Mouse (Mus musculus) adrenal gland, postnatal 36 days (tissue): ENCODE results near the gene Wdr31. TPM values are rescaled to one million over a fixed set of nuclear protein-coding genes. Genes with fewer than 3 reads are reported as not detected.

Source experiments
- DNase-seq, 2 experiments: peaks; one replicate each; pipeline ENCODE4 v3.0.0; 2021; ENCODE audit warnings: mixed read lengths in 1 of 2
- long read RNA-seq, 2 experiments: library from polyadenylated mRNA; stranded (forward); transcript quantifications; one replicate each; pipeline ENCODE4 v2.0.0; 2021; ENCODE audit warnings: borderline sequencing depth in 2 of 2
- total RNA-seq, 2 experiments: library from RNA; stranded (reverse); gene quantifications; 2 replicates each; pipeline ENCODE4 v1.2.3; 2021

Wdr31 gene
- total RNA-seq: 1 to 10 TPM; 1.3 TPM
- long read RNA-seq, experiment 1, partial matches to known transcripts: 0 of 5 reads
- long read RNA-seq, experiment 1, other reads (novel, unspliced or antisense): 2 of 5 reads
- long read RNA-seq, experiment 2, partial matches to known transcripts: 0 of 3 reads
- long read RNA-seq, experiment 2, other reads (novel, unspliced or antisense): 1 of 3 reads

- peak; percentile 84 to 85 for DNase-seq
Measured at GRCm38 (mm10) chr4:62470598-62471051, at the start of gene Wdr31. Gene Wdr31, minus strand, starts transcription at chr4:62470896.

GRCm38 (mm10) chr4:62519849-62520233 lies 49.1 kb upstream of the Wdr31 start, which contains the start of gene Alad:
Gene Alad, minus strand, starts transcription at chr4:62519918.
- DNase-seq: peak; percentile 94 to 97

- DNase-seq: no peak
Measured at GRCm38 (mm10) chr4:62519122-62519848, 48.6 kb upstream of the Wdr31 start.

GRCm38 (mm10) chr4:62518416-62519121 lies 47.9 kb upstream of the Wdr31 start:
- DNase-seq: peak; percentile 53 to 68

- no peak for DNase-seq
Measured at GRCm38 (mm10) chr4:62517538-62518415, 47.1 kb upstream of the Wdr31 start.

- no peak for DNase-seq
Measured at GRCm38 (mm10) chr4:62517046-62517445, 46.4 kb upstream of the Wdr31 start.

- DNase-seq: no peak
Measured at GRCm38 (mm10) chr4:62516579-62516978, 45.9 kb upstream of the Wdr31 start.

GRCm38 (mm10) chr4:62516079-62516478 lies 45.4 kb upstream of the Wdr31 start:
- peak; percentile 61 to 76 for DNase-seq

- peak in 1 of 2 experiments; percentile 39 for DNase-seq
Measured at GRCm38 (mm10) chr4:62515490-62515889, 44.8 kb upstream of the Wdr31 start.

GRCm38 (mm10) chr4:62514995-62515394 lies 44.3 kb upstream of the Wdr31 start:
- no peak for DNase-seq

- DNase-seq: no peak
Measured at GRCm38 (mm10) chr4:62513998-62514506, 43.4 kb upstream of the Wdr31 start.

- peak; percentile 91 to 93 for DNase-seq
Measured at GRCm38 (mm10) chr4:62509946-62510345, 39.2 kb upstream of the Wdr31 start.

GRCm38 (mm10) chr4:62508839-62509238 lies 38.1 kb upstream of the Wdr31 start:
- DNase-seq: no peak

GRCm38 (mm10) chr4:62506798-62507197 lies 36.1 kb upstream of the Wdr31 start:
- DNase-seq: peak in 1 of 2 experiments; percentile 44

GRCm38 (mm10) chr4:62505991-62506390 lies 35.3 kb upstream of the Wdr31 start:
- peak in 1 of 2 experiments; percentile 51 for DNase-seq

GRCm38 (mm10) chr4:62503374-62503970 lies 32.8 kb upstream of the Wdr31 start, which contains the start of gene Hdhd3:
Gene Hdhd3, minus strand, starts transcription at chr4:62503467.
- DNase-seq: no peak

- no peak for DNase-seq
Measured at GRCm38 (mm10) chr4:62502969-62503368, 32.3 kb upstream of the Wdr31 start.

- DNase-seq: peak; percentile 94 to 95
Measured at GRCm38 (mm10) chr4:62501964-62502732, 31.5 kb upstream of the Wdr31 start.

- no peak for DNase-seq
Measured at GRCm38 (mm10) chr4:62501534-62501933, 30.8 kb upstream of the Wdr31 start.

- DNase-seq: no peak
Measured at GRCm38 (mm10) chr4:62500799-62501198, 30.1 kb upstream of the Wdr31 start.
